Mouse (Mus musculus) lung, embryonic 15.5 days (tissue): ENCODE results near the gene Sdk1. TPM values are rescaled to one million over a fixed set of nuclear protein-coding genes. Genes with fewer than 3 reads are reported as not detected.
A peak's percentile ranks its signal among the peaks of the same experiment; 100 is the strongest.

Experiments
- ATAC-seq: fragments of 200-750 bp; cut with Nextera tagmentation; 2 replicates; pipeline ENCODE4 v1.8.0; 2017; ENCODE audit warnings: moderate number of reproducible peaks, borderline replicate concordance; ENCODE audit not compliant: low FRiP score, low TSS enrichment; ENCODE audit errors: extremely low read depth
- H3K27ac ChIP-seq: fragments of 300-500 bp; sonication (generic); 2 replicates; pipeline ENCODE4 v1.5.1; 2015; ENCODE audit warnings: moderate library complexity, mild to moderate bottlenecking, inconsistent platforms
- H3K27me3 ChIP-seq: fragments of 300-500 bp; sonication (generic); 2 replicates; pipeline ENCODE4 v1.6.1; 2015; ENCODE audit warnings: inconsistent platforms
- H3K36me3 ChIP-seq: fragments of 300-500 bp; sonication (generic); 2 replicates; pipeline ENCODE4 v1.6.1; 2015; ENCODE audit warnings: inconsistent platforms
- H3K4me1 ChIP-seq: fragments of 300-500 bp; sonication (generic); 2 replicates; pipeline ENCODE4 v1.6.1; 2015; ENCODE audit warnings: inconsistent platforms
- H3K4me2 ChIP-seq: fragments of 300-500 bp; sonication (generic); 2 replicates; pipeline ENCODE4 v1.6.1; 2015; ENCODE audit warnings: inconsistent platforms, mild to moderate bottlenecking, moderate library complexity
- H3K4me3 ChIP-seq: fragments of 300-500 bp; sonication (generic); 2 replicates; pipeline ENCODE4 v1.5.1; 2015; ENCODE audit warnings: mild to moderate bottlenecking, inconsistent platforms
- H3K9ac ChIP-seq: fragments of 300-500 bp; sonication (generic); 2 replicates; pipeline ENCODE4 v1.6.1; 2015; ENCODE audit warnings: inconsistent platforms
- H3K9me3 ChIP-seq: fragments of 300-500 bp; sonication (generic); 2 replicates; pipeline ENCODE4 v1.6.1; 2016; ENCODE audit warnings: inconsistent platforms
- WGBS: fragments of 180-500 bp; shearing (Covaris S2); methylation state at CpG from one replicate; pipeline ENCODE4 v1.1.7; 2015; 5-methylcytosine and 5-hydroxymethylcytosine counted together
- polyA plus RNA-seq: library from polyadenylated mRNA; unstranded; fragments of >200 nt; fragmentation: Nextera tagmentation; extraction: Ambion mirVana; gene quantifications from 2 replicates; pipeline ENCODE4 v1.2.1, GENCODE M21; 2015

Gene Sdk1
- polyA plus RNA-seq, 1 experiment from 2014 or later: 0.72 TPM

GRCm38 (mm10) chr5:141651690-141652377 is 410.5 kb downstream of the Sdk1 start:
- Histone ChIP-seq H3K27me3 (no peaks in the 10 kb centered on the region), H3K4me1 (no peaks in the 10 kb centered on the region), H3K27ac (no peak overlapping the region), H3K4me2 (no peak overlapping the region), H3K9me3 (no peaks in the 10 kb centered on the region), H3K9ac (no peak overlapping the region), H3K4me3 (no peak overlapping the region), H3K36me3 (no peaks in the 10 kb centered on the region)
- no peak for ATAC-seq
- 82% methylated on average over 4 of the region's 4 CpGs for WGBS

GRCm38 (mm10) chr5:141676371-141676770 is 435.1 kb downstream of the Sdk1 start:
- Histone ChIP-seq H3K4me2 (no peak overlapping the region), H3K27me3 (no peaks in the 10 kb centered on the region), H3K4me1 (no peaks in the 10 kb centered on the region), H3K4me3 (no peak overlapping the region), H3K9ac (no peak overlapping the region), H3K36me3 (no peaks in the 10 kb centered on the region), H3K27ac (no peak overlapping the region), H3K9me3 (no peaks in the 10 kb centered on the region)
- 73% methylated on average over 1 of the region's 1 CpGs for WGBS
- no peak for ATAC-seq

- H3K9me3 ChIP-seq: no peaks in the 10 kb centered on the region
- no peak for ATAC-seq
- WGBS: 76% methylated on average over 1 of the region's 1 CpGs
Observed at GRCm38 (mm10) chr5:141677034-141677433, 435.7 kb downstream of the Sdk1 start.

GRCm38 (mm10) chr5:141677841-141678240 is 436.6 kb downstream of the Sdk1 start:
- H3K4me2 ChIP-seq: no peak overlapping the region
- no peak for ATAC-seq
- H3K36me3 ChIP-seq: no peaks in the 10 kb centered on the region
- no peak overlapping the region for H3K27ac ChIP-seq
- H3K4me1 ChIP-seq: no peaks in the 10 kb centered on the region
- H3K4me3 ChIP-seq: no peak overlapping the region
- no peak overlapping the region for H3K9ac ChIP-seq
- H3K27me3 ChIP-seq: no peaks in the 10 kb centered on the region
- H3K9me3 ChIP-seq: no peaks in the 10 kb centered on the region
- 88% methylated on average over 8 of the region's 8 CpGs for WGBS

More at GRCm38 (mm10) chr5:141677034-141677433, 435.7 kb downstream of the Sdk1 start:
- H3K4me1 ChIP-seq: no peaks in the 10 kb centered on the region
- no peak overlapping the region for H3K27ac ChIP-seq
- H3K4me3 ChIP-seq: no peak overlapping the region
- no peak overlapping the region for H3K9ac ChIP-seq
- H3K36me3 ChIP-seq: no peaks in the 10 kb centered on the region
- H3K27me3 ChIP-seq: no peaks in the 10 kb centered on the region
- H3K4me2 ChIP-seq: no peak overlapping the region

- no peaks in the 10 kb centered on the region for H3K36me3 ChIP-seq
Observed at GRCm38 (mm10) chr5:141686876-141687420, 445.7 kb downstream of the Sdk1 start.

GRCm38 (mm10) chr5:141689442-141690105 is 448.3 kb downstream of the Sdk1 start:
- Histone ChIP-seq H3K4me3 (no peak overlapping the region), H3K9ac (no peak overlapping the region), H3K27me3 (no peaks in the 10 kb centered on the region), H3K4me1 (0 out of 2 replicates have a peak, but pooled peaks cover 5% of the 10 kb centered on the region), H3K9me3 (no peaks in the 10 kb centered on the region), H3K27ac (no peak overlapping the region), H3K4me2 (no peak overlapping the region), H3K36me3 (no peaks in the 10 kb centered on the region)
- 87% methylated on average over 12 of the region's 12 CpGs for WGBS
- no peak for ATAC-seq

More at GRCm38 (mm10) chr5:141686876-141687420, 445.7 kb downstream of the Sdk1 start:
- Histone ChIP-seq H3K27ac (no peak overlapping the region), H3K4me3 (no peak overlapping the region), H3K4me2 (no peak overlapping the region), H3K27me3 (no peaks in the 10 kb centered on the region), H3K9me3 (no peaks in the 10 kb centered on the region), H3K4me1 (0 out of 2 replicates have a peak, but pooled peaks cover 5% of the 10 kb centered on the region), H3K9ac (no peak overlapping the region)
- ATAC-seq: no peak
- 54% methylated on average over 7 of the region's 7 CpGs for WGBS

GRCm38 (mm10) chr5:141691482-141691975 is 450.2 kb downstream of the Sdk1 start:
- no peak overlapping the region for H3K4me3 ChIP-seq
- no peak overlapping the region for H3K27ac ChIP-seq
- WGBS: 45% methylated on average over 7 of the region's 7 CpGs
- H3K4me2 ChIP-seq: no peak overlapping the region
- 0 out of 2 replicates have a peak, but pooled peaks cover 5% of the 10 kb centered on the region for H3K4me1 ChIP-seq
- H3K27me3 ChIP-seq: no peaks in the 10 kb centered on the region
- H3K9ac ChIP-seq: no peak overlapping the region
- H3K36me3 ChIP-seq: no peaks in the 10 kb centered on the region
- ATAC-seq: peak; percentile 65; the same call in 1 of the 2 replicates
- H3K9me3 ChIP-seq: no peaks in the 10 kb centered on the region

GRCm38 (mm10) chr5:141693716-141694115 is 452.4 kb downstream of the Sdk1 start:
- H3K36me3 ChIP-seq: no peaks in the 10 kb centered on the region
- no peak overlapping the region for H3K4me2 ChIP-seq
- H3K27ac ChIP-seq: no peak overlapping the region
- H3K4me3 ChIP-seq: no peak overlapping the region
- WGBS: 46% methylated on average over 6 of the region's 6 CpGs
- no peak for ATAC-seq
- H3K9ac ChIP-seq: no peak overlapping the region
- no peaks in the 10 kb centered on the region for H3K27me3 ChIP-seq
- H3K9me3 ChIP-seq: no peaks in the 10 kb centered on the region
- 0 out of 2 replicates have a peak, but pooled peaks cover 5% of the 10 kb centered on the region for H3K4me1 ChIP-seq

GRCm38 (mm10) chr5:141694901-141695300 is 453.6 kb downstream of the Sdk1 start:
- Histone ChIP-seq H3K4me3 (no peak overlapping the region), H3K4me1 (0 out of 2 replicates have a peak, but pooled peaks cover 5% of the 10 kb centered on the region), H3K9ac (no peak overlapping the region), H3K27ac (no peak overlapping the region), H3K4me2 (no peak overlapping the region), H3K9me3 (no peaks in the 10 kb centered on the region), H3K27me3 (no peaks in the 10 kb centered on the region), H3K36me3 (no peaks in the 10 kb centered on the region)
- ATAC-seq: no peak
- WGBS: 57% methylated on average over 12 of the region's 12 CpGs

GRCm38 (mm10) chr5:141698406-141698805 is 457.1 kb downstream of the Sdk1 start:
- no peak overlapping the region for H3K4me2 ChIP-seq
- no peak overlapping the region for H3K27ac ChIP-seq
- WGBS: 32% methylated on average over 3 of the region's 3 CpGs
- no peaks in the 10 kb centered on the region for H3K9me3 ChIP-seq
- no peaks in the 10 kb centered on the region for H3K27me3 ChIP-seq
- H3K36me3 ChIP-seq: no peaks in the 10 kb centered on the region
- no peak overlapping the region for H3K9ac ChIP-seq
- no peak for ATAC-seq
- H3K4me1 ChIP-seq: no peaks in the 10 kb centered on the region
- no peak overlapping the region for H3K4me3 ChIP-seq

GRCm38 (mm10) chr5:141720751-141721150 is 479.5 kb downstream of the Sdk1 start:
- 68% methylated on average over 3 of the region's 3 CpGs for WGBS

GRCm38 (mm10) chr5:141727968-141728367 is 486.7 kb downstream of the Sdk1 start:
- WGBS: 55% methylated on average over 2 of the region's 2 CpGs
- Histone ChIP-seq H3K9me3 (no peaks in the 10 kb centered on the region), H3K4me2 (no peak overlapping the region), H3K36me3 (no peaks in the 10 kb centered on the region), H3K4me3 (no peak overlapping the region), H3K27ac (no peak overlapping the region), H3K9ac (no peak overlapping the region), H3K27me3 (no peaks in the 10 kb centered on the region), H3K4me1 (no peaks in the 10 kb centered on the region)
- no peak for ATAC-seq

More at GRCm38 (mm10) chr5:141720751-141721150, 479.5 kb downstream of the Sdk1 start:
- no peak overlapping the region for H3K27ac ChIP-seq
- no peaks in the 10 kb centered on the region for H3K9me3 ChIP-seq
- no peaks in the 10 kb centered on the region for H3K4me1 ChIP-seq
- ATAC-seq: no peak
- H3K4me2 ChIP-seq: no peak overlapping the region
- H3K9ac ChIP-seq: no peak overlapping the region
- no peaks in the 10 kb centered on the region for H3K36me3 ChIP-seq
- no peak overlapping the region for H3K4me3 ChIP-seq
- H3K27me3 ChIP-seq: no peaks in the 10 kb centered on the region
